ENCODE assay signal across 28 mouse cellular contexts in the genomic region with DNA sequence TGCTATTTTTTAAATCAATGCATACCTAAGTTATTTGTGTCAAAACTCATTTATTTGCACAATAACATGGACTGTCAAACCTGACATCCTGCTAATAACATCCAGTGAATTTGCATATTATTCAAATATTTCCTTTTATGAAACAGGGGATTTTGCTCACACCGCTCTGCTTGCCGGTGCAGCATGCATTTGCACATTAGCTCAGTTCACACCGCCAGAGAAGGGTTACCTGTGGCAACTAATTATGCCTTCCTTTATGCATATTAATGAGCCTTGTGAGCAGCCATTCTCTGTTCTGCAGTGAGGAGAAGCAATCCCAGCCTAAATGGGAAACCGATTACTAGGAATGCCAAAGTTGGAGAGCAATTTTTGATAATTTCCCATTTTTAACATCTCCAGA.
DNase-seq lines count a peak whose midpoint lies in the region; ATAC-seq and TF ChIP-seq lines count a peak whose summit lies in the region.
"Had no signal": no experiment of that assay in that cellular context is flagged by ENCODE, and none has a peak within 500 bp of the region (broad histone marks: within the 10 kb centered on the region; RNA-seq: fewer than 3 reads in every experiment).

No protein-coding gene starts in this region.

- no peak overlapping the region for H3K4me2 ChIP-seq in forebrain, embryonic 12.5 days
- no peak overlapping the region for H3K4me2 ChIP-seq in midbrain, embryonic 12.5 days (replicated peaks)
- no peak overlapping the region for H3K4me2 ChIP-seq in forebrain, postnatal 0 days (ENCODE audit: low read depth)
- no peak overlapping the region for H3K4me2 ChIP-seq in midbrain, embryonic 16.5 days (ENCODE audit: low read length)
- no peak overlapping the region for H3K4me2 ChIP-seq in liver, postnatal 0 days (ENCODE audit: low read depth, low read length)
- H3K4me2 ChIP-seq: embryonic facial prominence, embryonic 15.5 days; heart, embryonic 12.5 days; limb, embryonic 12.5 days; liver, embryonic 15.5 days; lung, embryonic 15.5 days; stomach, embryonic 15.5 days had no signal

- no peak for DNase-seq in forebrain, embryonic 10.5 days (ENCODE audit: extremely low spot score, low spot score)
- no peak for DNase-seq in midbrain, embryonic 10.5 days (ENCODE audit: low spot score)
- DNase-seq in forebrain, postnatal 0 days: peak; percentile 30
- DNase-seq in liver, postnatal 0 days: no peak
- DNase-seq: adrenal gland, postnatal 10 days; cerebellum, adult 18-20 months; cerebellum, postnatal 14 days; gastrocnemius, adult 2 months; heart, adult 2 months; heart, postnatal 4 days; kidney, adult 2 months; kidney, postnatal 36 days; lung, postnatal 36 days; right cerebral cortex, postnatal 25 days had no signal

- TF ChIP-seq EP300 in liver, postnatal 0 days (IDR thresholded peaks at IDR 0.05; ENCODE audit: low read depth): no peak

- no peaks in the 10 kb centered on the region for H3K36me3 ChIP-seq in forebrain, embryonic 12.5 days (replicated peaks)
- H3K36me3 ChIP-seq in forebrain, embryonic 10.5 days (replicated peaks): no peaks in the 10 kb centered on the region
- no peaks in the 10 kb centered on the region for H3K36me3 ChIP-seq in midbrain, embryonic 12.5 days
- no peaks in the 10 kb centered on the region for H3K36me3 ChIP-seq in midbrain, embryonic 10.5 days
- no peaks in the 10 kb centered on the region for H3K36me3 ChIP-seq in forebrain, postnatal 0 days (ENCODE audit: insufficient read depth)
- no peaks in the 10 kb centered on the region for H3K36me3 ChIP-seq in midbrain, embryonic 16.5 days (ENCODE audit: control insufficient read depth, insufficient read depth, low read length)
- no peaks in the 10 kb centered on the region for H3K36me3 ChIP-seq in liver, postnatal 0 days (replicated peaks; ENCODE audit: insufficient read depth, low read length)
- H3K36me3 ChIP-seq: embryonic facial prominence, embryonic 10.5 days; embryonic facial prominence, embryonic 15.5 days; heart, embryonic 12.5 days; limb, embryonic 12.5 days; liver, embryonic 15.5 days; lung, embryonic 15.5 days; stomach, embryonic 15.5 days had no signal

- H3K27me3 ChIP-seq in forebrain, embryonic 12.5 days: no peaks in the 10 kb centered on the region
- no peaks in the 10 kb centered on the region for H3K27me3 ChIP-seq in forebrain, embryonic 10.5 days (ENCODE audit: poor library complexity, severe bottlenecking)
- H3K27me3 ChIP-seq in midbrain, embryonic 12.5 days: peaks cover 23% of the 10 kb centered on the region
- H3K27me3 ChIP-seq in midbrain, embryonic 10.5 days (ENCODE audit: low read depth, poor library complexity, severe bottlenecking): peaks cover 14% of the 10 kb centered on the region; the same call in 1 of the 2 replicates
- H3K27me3 ChIP-seq in forebrain, postnatal 0 days (ENCODE audit: insufficient read depth, low read length): no peaks in the 10 kb centered on the region
- no peaks in the 10 kb centered on the region for H3K27me3 ChIP-seq in midbrain, embryonic 16.5 days (ENCODE audit: control insufficient read depth, insufficient read depth, low read depth, low read length)
- H3K27me3 ChIP-seq in liver, postnatal 0 days (ENCODE audit: insufficient read depth, low read length): no peaks in the 10 kb centered on the region
- H3K27me3 ChIP-seq: CH12.LX; embryonic facial prominence, embryonic 15.5 days; heart, embryonic 12.5 days; limb, embryonic 12.5 days; liver, embryonic 15.5 days; lung, embryonic 15.5 days; stomach, embryonic 15.5 days had no signal

- no peaks in the 10 kb centered on the region for H3K9me3 ChIP-seq in forebrain, embryonic 12.5 days
- no peaks in the 10 kb centered on the region for H3K9me3 ChIP-seq in forebrain, embryonic 10.5 days
- H3K9me3 ChIP-seq in midbrain, embryonic 12.5 days: no peaks in the 10 kb centered on the region
- no peaks in the 10 kb centered on the region for H3K9me3 ChIP-seq in midbrain, embryonic 10.5 days (replicated peaks)
- H3K9me3 ChIP-seq in forebrain, postnatal 0 days (ENCODE audit: low read length): no peaks in the 10 kb centered on the region
- no peaks in the 10 kb centered on the region for H3K9me3 ChIP-seq in midbrain, embryonic 16.5 days (replicated peaks; ENCODE audit: control insufficient read depth, low read length, poor library complexity, severe bottlenecking)
- H3K9me3 ChIP-seq in liver, postnatal 0 days (ENCODE audit: low read length): no peaks in the 10 kb centered on the region
- H3K9me3 ChIP-seq: embryonic facial prominence, embryonic 10.5 days; embryonic facial prominence, embryonic 15.5 days; heart, embryonic 12.5 days; limb, embryonic 12.5 days; liver, embryonic 15.5 days; lung, embryonic 15.5 days; stomach, embryonic 15.5 days had no signal

- no peak overlapping the region for H3K27ac ChIP-seq in forebrain, embryonic 12.5 days
- H3K27ac ChIP-seq in forebrain, embryonic 10.5 days: no peak overlapping the region
- no peak overlapping the region for H3K27ac ChIP-seq in midbrain, embryonic 12.5 days (replicated peaks)
- H3K27ac ChIP-seq in midbrain, embryonic 10.5 days (replicated peaks): no peak overlapping the region
- H3K27ac ChIP-seq in forebrain, postnatal 0 days (ENCODE audit: low read depth, low read length): no peak overlapping the region
- H3K27ac ChIP-seq in midbrain, embryonic 16.5 days (ENCODE audit: low read length): no peak overlapping the region; the same call in 1 of the 2 replicates
- no peak overlapping the region for H3K27ac ChIP-seq in liver, postnatal 0 days (ENCODE audit: low read depth)
- H3K27ac ChIP-seq: embryonic facial prominence, embryonic 10.5 days; embryonic facial prominence, embryonic 15.5 days; gastrocnemius, adult 2 months; heart, adult 2 months; layer of hippocampus, adult 2 months; left cerebral cortex, adult 2 months; limb, embryonic 12.5 days; liver, embryonic 15.5 days; lung, embryonic 15.5 days; stomach, embryonic 15.5 days had no signal

- peaks cover 3% of the 10 kb centered on the region; the same call in 1 of the 2 replicates for H3K4me1 ChIP-seq in forebrain, embryonic 12.5 days
- H3K4me1 ChIP-seq in forebrain, embryonic 10.5 days: peaks cover 11% of the 10 kb centered on the region
- no peaks in the 10 kb centered on the region for H3K4me1 ChIP-seq in midbrain, embryonic 12.5 days
- no peaks in the 10 kb centered on the region for H3K4me1 ChIP-seq in midbrain, embryonic 10.5 days
- no peaks in the 10 kb centered on the region for H3K4me1 ChIP-seq in forebrain, postnatal 0 days (ENCODE audit: insufficient read depth)
- H3K4me1 ChIP-seq in midbrain, embryonic 16.5 days (ENCODE audit: control insufficient read depth, insufficient read depth, low read length): peaks cover 11% of the 10 kb centered on the region
- H3K4me1 ChIP-seq in liver, postnatal 0 days (ENCODE audit: insufficient read depth): no peaks in the 10 kb centered on the region
- H3K4me1 ChIP-seq: embryonic facial prominence, embryonic 10.5 days; embryonic facial prominence, embryonic 15.5 days; limb, embryonic 12.5 days; liver, embryonic 15.5 days; lung, embryonic 15.5 days; stomach, embryonic 15.5 days had no signal

- peak; percentile 61; the same call in 1 of the 2 replicates for ATAC-seq in forebrain, embryonic 12.5 days (ENCODE audit: low FRiP score)
- 0 out of 2 replicates have a peak, but pooled peaks have one; percentile 41 for ATAC-seq in midbrain, embryonic 12.5 days (ENCODE audit: low FRiP score, low read depth)
- peak; percentile 96 for ATAC-seq in forebrain, postnatal 0 days
- ATAC-seq in midbrain, embryonic 16.5 days: peak; percentile 90
- no peak for ATAC-seq in erythroblast, adult 5-6 weeks (replicated peaks; ENCODE audit: low FRiP score, poor library complexity, severe bottlenecking)
- ATAC-seq in liver, postnatal 0 days: no peak

- 41% methylated on average over 4 of the region's 4 CpGs for WGBS in forebrain, embryonic 12.5 days
- WGBS in forebrain, embryonic 10.5 days: 77% methylated on average over 4 of the region's 4 CpGs
- WGBS in midbrain, embryonic 12.5 days: 61% methylated on average over 4 of the region's 4 CpGs
- 79% methylated on average over 4 of the region's 4 CpGs for WGBS in midbrain, embryonic 10.5 days
- WGBS in forebrain, postnatal 0 days: 17% methylated on average over 4 of the region's 4 CpGs
- WGBS in midbrain, embryonic 16.5 days: 38% methylated on average over 4 of the region's 4 CpGs
- 73% methylated on average over 4 of the region's 4 CpGs for WGBS in liver, postnatal 0 days (ENCODE audit: insufficient replicate concordance)

- no peak for TF ChIP-seq CTCF in forebrain, postnatal 0 days (IDR thresholded peaks at IDR 0.05; ENCODE audit: low read depth)
- no peak for TF ChIP-seq CTCF in liver, postnatal 0 days (IDR thresholded peaks at IDR 0.05; ENCODE audit: low read depth)

- no peak overlapping the region for H3K4me3 ChIP-seq in forebrain, embryonic 12.5 days (replicated peaks)
- no peak overlapping the region for H3K4me3 ChIP-seq in forebrain, embryonic 10.5 days
- H3K4me3 ChIP-seq in midbrain, embryonic 12.5 days: no peak overlapping the region
- no peak overlapping the region for H3K4me3 ChIP-seq in midbrain, embryonic 10.5 days
- H3K4me3 ChIP-seq in forebrain, postnatal 0 days (ENCODE audit: low read depth, low read length): no peak overlapping the region
- H3K4me3 ChIP-seq in midbrain, embryonic 16.5 days (ENCODE audit: low read depth, low read length): no peak overlapping the region
- H3K4me3 ChIP-seq in liver, postnatal 0 days (ENCODE audit: low read depth, low read length): no peak overlapping the region
- H3K4me3 ChIP-seq: embryonic facial prominence, embryonic 10.5 days; embryonic facial prominence, embryonic 15.5 days; gastrocnemius, adult 2 months; heart, adult 2 months; heart, embryonic 12.5 days; layer of hippocampus, adult 2 months; left cerebral cortex, adult 2 months; limb, embryonic 12.5 days; liver, embryonic 15.5 days; lung, embryonic 15.5 days; stomach, embryonic 15.5 days had no signal

- H3K9ac ChIP-seq in forebrain, embryonic 12.5 days: no peak overlapping the region
- H3K9ac ChIP-seq in midbrain, embryonic 12.5 days (replicated peaks): no peak overlapping the region
- no peak overlapping the region for H3K9ac ChIP-seq in forebrain, postnatal 0 days
- H3K9ac ChIP-seq in midbrain, embryonic 16.5 days (ENCODE audit: low read depth, low read length): no peak overlapping the region
- no peak overlapping the region for H3K9ac ChIP-seq in liver, postnatal 0 days (replicated peaks)
- H3K9ac ChIP-seq: embryonic facial prominence, embryonic 15.5 days; heart, embryonic 12.5 days; limb, embryonic 12.5 days; liver, embryonic 15.5 days; lung, embryonic 15.5 days; stomach, embryonic 15.5 days had no signal

Comparison
In these comparisons a context has a peak if more than half of its experiments do, and no peak if none do; other contexts are left out.
1. ATAC-seq: peak in forebrain, embryonic 12.5 days (single experiment), midbrain, embryonic 12.5 days (single experiment), forebrain, postnatal 0 days (single experiment) and midbrain, embryonic 16.5 days (single experiment); none in erythroblast, adult 5-6 weeks (single experiment) and liver, postnatal 0 days (single experiment).